7 mouse cellular contexts compared by ENCODE assay signal in the genomic region with DNA sequence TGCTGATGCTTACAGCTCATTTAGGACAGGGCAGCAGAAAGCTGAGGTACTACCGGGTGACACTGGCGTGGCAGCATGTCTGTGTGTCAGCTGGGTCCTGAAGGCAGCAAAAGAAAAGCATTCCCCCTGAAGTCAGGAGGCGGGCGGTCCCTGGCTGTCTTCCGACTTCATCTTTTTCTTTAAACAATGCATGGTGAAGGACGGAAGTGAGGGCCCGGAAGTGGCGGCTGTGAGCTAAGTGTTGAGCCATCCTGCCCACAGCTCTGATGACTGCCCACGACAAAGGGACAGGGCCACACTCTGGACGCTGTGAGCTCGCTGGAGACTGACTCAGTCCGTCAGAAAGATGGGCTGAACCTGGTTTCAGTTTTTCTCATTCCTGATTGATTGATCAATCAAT. TPM values are rescaled to one million over a fixed set of nuclear protein-coding genes. Genes with fewer than 3 reads are reported as not detected.
DNase-seq lines count a peak whose midpoint lies in the region; ATAC-seq and TF ChIP-seq lines count a peak whose summit lies in the region.

No protein-coding gene starts in this region.

- H3K4me3 ChIP-seq in intestine, postnatal 0 days (ENCODE audit: low read depth, low read length), result no peak overlapping the region
- no peak overlapping the region for H3K4me3 ChIP-seq in midbrain, embryonic 15.5 days

- no peaks in the 10 kb centered on the region for H3K27me3 ChIP-seq in intestine, postnatal 0 days (replicated peaks; ENCODE audit: control insufficient read depth, insufficient read depth, low read length)
- H3K27me3 ChIP-seq in midbrain, embryonic 15.5 days (replicated peaks), result no peaks in the 10 kb centered on the region

- H3K36me3 ChIP-seq in intestine, postnatal 0 days (ENCODE audit: control insufficient read depth, insufficient read depth), result no peaks in the 10 kb centered on the region
- no peaks in the 10 kb centered on the region for H3K36me3 ChIP-seq in midbrain, embryonic 15.5 days (replicated peaks)

- H3K9me3 ChIP-seq in intestine, postnatal 0 days (ENCODE audit: control insufficient read depth), result no peaks in the 10 kb centered on the region
- H3K9me3 ChIP-seq in midbrain, embryonic 15.5 days, result no peaks in the 10 kb centered on the region

- TF ChIP-seq CTCF in intestine, postnatal 0 days (IDR thresholded peaks at IDR 0.05; ENCODE audit: low read depth), result no peak

- H3K4me1 ChIP-seq in intestine, postnatal 0 days (replicated peaks; ENCODE audit: control insufficient read depth, insufficient read depth, low read length), result no peaks in the 10 kb centered on the region
- peaks cover 10% of the 10 kb centered on the region for H3K4me1 ChIP-seq in midbrain, embryonic 15.5 days

- no peak overlapping the region for H3K9ac ChIP-seq in intestine, postnatal 0 days (ENCODE audit: low read depth, low read length)
- no peak overlapping the region for H3K9ac ChIP-seq in midbrain, embryonic 15.5 days

- H3K27ac ChIP-seq in intestine, postnatal 0 days (ENCODE audit: low read depth, low read length), result no peak overlapping the region
- no peak overlapping the region for H3K27ac ChIP-seq in midbrain, embryonic 15.5 days

- WGBS in intestine, postnatal 0 days, result 54% methylated on average over 12 of the region's 12 CpGs
- 49% methylated on average over 12 of the region's 12 CpGs for WGBS in midbrain, embryonic 15.5 days

- peak; percentile 59 for DNase-seq in T-cell, adult 2 months (ENCODE audit: low spot score)
- DNase-seq in ovary, postnatal 36 days (ENCODE audit: low spot score), result no peak
- no peak for DNase-seq in left cerebral cortex, adult 9 months (ENCODE audit: low spot score in 2 of 2)
- no peak for DNase-seq in embryo, embryonic 11 days

- ATAC-seq in erythroblast, adult 5-6 weeks (replicated peaks; ENCODE audit: low FRiP score, poor library complexity, severe bottlenecking), result 0 out of 2 replicates have a peak, but pooled peaks have one; percentile 26
- ATAC-seq in intestine, postnatal 0 days, result no peak
- no peak for ATAC-seq in midbrain, embryonic 15.5 days (replicated peaks)

- peak overlapping the region; percentile 56 for H3K4me2 ChIP-seq in intestine, postnatal 0 days (replicated peaks; ENCODE audit: low read depth)
- H3K4me2 ChIP-seq in midbrain, embryonic 15.5 days, result peak overlapping the region; percentile 51

RNA-seq across cellular contexts. Expression of a gene that starts 20.8 kb away (rescaled TPM):
- 4.0 and 4.2 TPM in 2 replicates for total RNA-seq in erythroblast, adult 5-6 weeks (2015; ENCODE audit: low replicate concordance)
- total RNA-seq in erythroblast, adult 5-6 weeks (2017; ENCODE audit: low replicate concordance), result 2.4 and 2.9 TPM in 2 replicates
- polyA plus RNA-seq in intestine, postnatal 0 days (2015; fragmentation: Nextera tagmentation; extraction: Ambion mirVana), result 1.1 and 1.3 TPM in 2 replicates
- 0.11 and 0.74 TPM in 2 replicates for polyA plus RNA-seq in midbrain, embryonic 15.5 days (2015; fragmentation: Nextera tagmentation; extraction: Ambion mirVana)
